Mouse (Mus musculus) forebrain, embryonic 16.5 days (tissue): ENCODE measurements at regions not wholly inside any gene's neighbourhood (a gene's known extent, or its start where the extent isn't known, plus 50 kb on each side); places are given as distances from the start of the nearest gene placed in this dataset.

Source experiments
- ATAC-seq: fragments of 200-750 bp; cut with Nextera tagmentation; 2 replicates; pipeline ENCODE4 v1.8.0; 2017; ENCODE audit warnings: mild to moderate bottlenecking, moderate library complexity
- H3K27ac ChIP-seq: fragments of 300-500 bp; sonication (generic); 2 replicates; pipeline ENCODE4 v1.5.1; 2014; ENCODE audit warnings: low read length, control low read depth
- H3K27me3 ChIP-seq: fragments of 300-500 bp; sonication (generic); replicated peaks from 2 replicates; pipeline ENCODE4 v1.6.1; 2014; ENCODE audit warnings: low read length; ENCODE audit not compliant: control insufficient read depth, insufficient read depth
- H3K36me3 ChIP-seq: fragments of 300-500 bp; sonication (generic); 2 replicates; pipeline ENCODE4 v1.6.1; 2014; ENCODE audit not compliant: control insufficient read depth, insufficient read depth
- H3K4me1 ChIP-seq: fragments of 300-500 bp; sonication (generic); replicated peaks from 2 replicates; pipeline ENCODE4 v1.6.1; 2014; ENCODE audit warnings: low read length; ENCODE audit not compliant: control insufficient read depth, insufficient read depth
- H3K4me2 ChIP-seq: fragments of 300-500 bp; sonication (generic); 2 replicates; pipeline ENCODE4 v1.6.1; 2014; ENCODE audit warnings: mild to moderate bottlenecking, low read length, control low read depth
- H3K4me3 ChIP-seq: fragments of 300-500 bp; sonication (generic); replicated peaks from 2 replicates; pipeline ENCODE4 v1.5.1; 2014; ENCODE audit warnings: mild to moderate bottlenecking, low read length, control low read depth
- H3K9ac ChIP-seq: fragments of 300-500 bp; sonication (generic); replicated peaks from 2 replicates; pipeline ENCODE4 v1.6.1; 2014; ENCODE audit warnings: low read depth, low read length, control low read depth
- H3K9me3 ChIP-seq: fragments of 300-500 bp; sonication (generic); 2 replicates; pipeline ENCODE4 v1.6.1; 2016; ENCODE audit warnings: low read length; ENCODE audit not compliant: control insufficient read depth
- WGBS: fragments of 180-500 bp; shearing (Covaris S2); extraction: QIAGEN DNeasy Blood & Tissue Kit; methylation state at CpG from one replicate; pipeline ENCODE4 v1.1.7; 2014; 5-methylcytosine and 5-hydroxymethylcytosine counted together

GRCm38 (mm10) chr13:102566846-102567572 is 126.3 kb upstream of the Cd180 start:
- Histone ChIP-seq H3K4me1 (no peaks in the 10 kb centered on the region), H3K4me3 (no peak overlapping the region), H3K9ac (no peak overlapping the region), H3K27me3 (no peaks in the 10 kb centered on the region), H3K27ac (no peak overlapping the region), H3K4me2 (no peak overlapping the region), H3K9me3 (no peaks in the 10 kb centered on the region), H3K36me3 (no peaks in the 10 kb centered on the region)
- ATAC-seq: no peak
- WGBS: 73% methylated on average over 3 of the region's 3 CpGs

DNA sequence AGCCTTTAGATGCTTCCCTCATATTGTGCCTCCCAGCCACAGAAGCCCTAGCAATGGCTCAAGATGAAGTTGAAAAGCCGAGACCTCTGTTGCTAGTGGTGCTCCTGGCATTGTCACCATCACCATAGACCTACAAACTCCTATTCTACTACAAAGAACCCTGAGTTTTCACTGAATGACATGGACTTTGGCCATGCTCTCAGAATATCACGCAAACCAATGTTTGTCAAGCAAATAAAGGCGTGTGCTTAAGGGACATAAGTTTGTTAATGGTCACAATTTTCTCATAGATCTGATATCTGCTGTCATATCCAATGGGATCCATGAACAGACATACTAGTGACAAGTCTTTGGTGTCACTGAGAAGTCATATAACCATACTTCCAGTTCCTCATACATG is 123.8 kb upstream of the Cd180 start:
- Histone ChIP-seq H3K4me1 (no peaks in the 10 kb centered on the region; the same call in 1 of the 2 replicates), H3K4me3 (no peak overlapping the region), H3K27ac (no peak overlapping the region), H3K9ac (no peak overlapping the region), H3K9me3 (no peaks in the 10 kb centered on the region), H3K27me3 (no peaks in the 10 kb centered on the region), H3K36me3 (no peaks in the 10 kb centered on the region), H3K4me2 (no peak overlapping the region)
- WGBS: 84% methylated on average over 3 of the region's 3 CpGs
- ATAC-seq: no peak

DNA sequence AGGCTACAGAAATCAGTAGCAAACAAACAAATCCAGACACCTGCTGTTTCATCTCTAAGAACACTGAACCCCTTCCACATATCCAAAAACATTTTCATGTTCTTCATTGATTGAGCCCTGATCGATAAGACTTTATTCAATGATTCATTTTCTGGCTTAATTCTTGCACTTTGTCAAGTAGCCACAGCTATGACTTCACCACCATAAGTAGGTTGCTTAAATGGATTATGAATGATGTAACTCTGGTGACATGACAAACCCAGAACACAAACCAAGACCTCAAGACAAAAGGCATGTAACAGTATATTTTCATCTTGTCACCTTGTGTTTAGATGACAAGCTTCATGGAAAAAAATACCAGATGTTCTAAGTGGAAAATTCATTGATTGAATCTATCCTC is 123.1 kb upstream of the Cd180 start:
- ATAC-seq: no peak
- WGBS: 98% methylated on average over 1 of the region's 1 CpGs
- H3K9ac ChIP-seq: no peak overlapping the region
- H3K9me3 ChIP-seq: no peaks in the 10 kb centered on the region
- no peak overlapping the region for H3K27ac ChIP-seq
- H3K4me1 ChIP-seq: no peaks in the 10 kb centered on the region; the same call in 1 of the 2 replicates
- H3K4me2 ChIP-seq: no peak overlapping the region
- H3K27me3 ChIP-seq: no peaks in the 10 kb centered on the region
- no peak overlapping the region for H3K4me3 ChIP-seq
- no peaks in the 10 kb centered on the region for H3K36me3 ChIP-seq

DNA sequence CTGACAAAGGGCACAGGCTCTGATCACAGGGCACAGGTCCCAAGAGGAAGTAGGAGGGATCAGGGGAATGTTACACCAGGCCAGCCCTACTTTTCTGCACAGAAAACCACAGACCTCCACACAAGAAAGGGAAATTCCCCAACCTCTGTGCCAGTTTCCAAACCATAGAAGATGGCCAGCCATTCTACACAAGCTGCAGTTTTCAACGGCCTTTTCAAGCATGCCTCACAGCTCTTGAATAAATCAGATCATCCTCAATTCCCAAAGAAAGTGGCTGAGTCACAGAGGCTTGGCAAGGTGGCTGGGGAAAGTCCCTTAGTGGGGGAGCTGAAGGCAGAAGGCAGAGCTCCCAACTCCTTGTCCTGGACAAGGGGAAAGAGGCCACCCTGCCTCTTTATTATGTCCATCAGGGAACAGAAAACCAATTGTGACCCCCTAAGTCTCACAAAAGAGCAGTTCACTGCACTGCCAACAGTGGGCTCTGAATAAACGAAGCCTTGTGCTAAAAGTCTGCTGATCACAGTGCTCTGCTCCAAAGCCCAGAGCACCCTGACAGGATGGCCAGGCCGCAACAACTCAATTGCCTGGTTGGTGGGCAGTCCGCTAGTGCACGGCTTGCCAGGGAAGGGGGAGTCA is 120.0 kb upstream of the Cd180 start:
- H3K27ac ChIP-seq: no peak overlapping the region
- 39% methylated on average over 5 of the region's 5 CpGs for WGBS

DNA sequence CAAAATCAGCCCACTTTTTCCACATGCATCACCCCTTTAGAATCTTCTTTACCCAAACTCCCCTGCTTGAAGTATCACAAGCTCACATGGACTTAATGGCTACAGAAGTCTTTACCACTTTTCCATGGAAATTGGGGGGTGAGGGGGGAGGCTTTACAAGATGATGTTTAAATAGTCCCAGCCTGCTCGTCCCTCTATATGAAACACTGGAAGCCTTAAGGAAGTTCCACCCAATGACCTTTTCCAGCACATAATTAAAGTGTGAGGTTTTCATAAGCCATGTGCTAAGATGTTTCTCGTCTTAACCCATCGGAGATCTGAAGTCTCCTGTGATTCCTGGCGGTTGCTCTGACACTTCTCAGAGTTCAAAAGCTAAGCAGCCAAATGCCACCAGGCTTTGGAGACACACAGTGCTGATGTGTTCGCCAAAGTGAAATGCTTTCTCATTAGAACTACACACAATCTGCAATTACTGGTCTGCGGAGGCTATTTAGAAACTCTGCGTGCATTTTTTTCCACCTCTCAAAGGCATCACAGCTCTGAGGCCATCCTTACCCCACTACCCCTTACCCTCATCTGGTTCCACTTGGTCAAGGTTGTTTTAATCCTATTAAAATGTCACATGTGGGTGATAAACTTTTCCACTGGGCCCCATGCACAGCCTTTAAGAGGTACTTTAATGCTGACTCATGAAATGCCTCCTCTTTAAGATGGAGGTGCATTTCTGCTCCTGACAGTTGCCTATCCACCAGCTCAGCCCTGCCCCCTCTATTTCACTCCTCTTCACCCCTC is 116.3 kb upstream of the Cd180 start:
- WGBS: 80% methylated on average over 7 of the region's 7 CpGs
- ATAC-seq: no peak

More for the DNA sequence above, 120.0 kb upstream of the Cd180 start:
- Histone ChIP-seq H3K4me3 (no peak overlapping the region), H3K36me3 (no peaks in the 10 kb centered on the region), H3K27me3 (no peaks in the 10 kb centered on the region), H3K9me3 (no peaks in the 10 kb centered on the region), H3K4me2 (no peak overlapping the region), H3K9ac (no peak overlapping the region), H3K4me1 (no peaks in the 10 kb centered on the region; the same call in 1 of the 2 replicates)
- peak; percentile 89 for ATAC-seq

GRCm38 (mm10) chr13:102578811-102579210 is 114.5 kb upstream of the Cd180 start:
- no peak for ATAC-seq
- H3K27me3 ChIP-seq: no peaks in the 10 kb centered on the region
- H3K27ac ChIP-seq: no peak overlapping the region
- no peak overlapping the region for H3K9ac ChIP-seq
- H3K4me2 ChIP-seq: no peak overlapping the region
- H3K4me3 ChIP-seq: no peak overlapping the region
- no peaks in the 10 kb centered on the region for H3K36me3 ChIP-seq
- no peaks in the 10 kb centered on the region for H3K9me3 ChIP-seq
- H3K4me1 ChIP-seq: no peaks in the 10 kb centered on the region
- 70% methylated on average over 2 of the region's 2 CpGs for WGBS

More for the DNA sequence above, 116.3 kb upstream of the Cd180 start:
- H3K27ac ChIP-seq: no peak overlapping the region
- no peaks in the 10 kb centered on the region for H3K27me3 ChIP-seq
- H3K36me3 ChIP-seq: no peaks in the 10 kb centered on the region
- no peak overlapping the region for H3K4me2 ChIP-seq
- no peaks in the 10 kb centered on the region; the same call in 1 of the 2 replicates for H3K4me1 ChIP-seq
- H3K9ac ChIP-seq: no peak overlapping the region
- no peaks in the 10 kb centered on the region for H3K9me3 ChIP-seq
- no peak overlapping the region for H3K4me3 ChIP-seq

DNA sequence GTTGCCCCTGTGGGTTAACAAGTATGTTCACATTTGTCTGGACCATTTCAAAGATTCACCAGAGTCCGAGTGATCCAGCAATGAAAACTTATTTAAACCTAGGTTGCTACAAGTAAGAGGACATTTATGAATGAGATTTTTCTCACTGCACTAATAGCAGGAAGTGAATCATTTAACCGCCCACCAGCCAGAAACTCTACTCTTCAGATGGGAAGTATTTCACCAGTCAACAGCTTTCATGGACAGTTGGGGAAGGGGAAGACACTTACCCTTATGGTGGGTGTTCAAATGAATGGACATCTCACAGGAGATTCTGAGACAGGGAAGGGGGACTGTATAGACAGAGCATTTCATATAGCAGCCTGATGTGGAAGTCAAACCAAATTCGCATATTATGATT is 113.7 kb upstream of the Cd180 start:
- WGBS: 95% methylated on average over 3 of the region's 3 CpGs
- H3K9ac ChIP-seq: no peak overlapping the region
- no peak for ATAC-seq
- H3K27ac ChIP-seq: no peak overlapping the region
- no peak overlapping the region for H3K4me2 ChIP-seq
- H3K4me1 ChIP-seq: no peaks in the 10 kb centered on the region
- no peak overlapping the region for H3K4me3 ChIP-seq
- H3K9me3 ChIP-seq: no peaks in the 10 kb centered on the region
- no peaks in the 10 kb centered on the region for H3K27me3 ChIP-seq
- no peaks in the 10 kb centered on the region for H3K36me3 ChIP-seq

DNA sequence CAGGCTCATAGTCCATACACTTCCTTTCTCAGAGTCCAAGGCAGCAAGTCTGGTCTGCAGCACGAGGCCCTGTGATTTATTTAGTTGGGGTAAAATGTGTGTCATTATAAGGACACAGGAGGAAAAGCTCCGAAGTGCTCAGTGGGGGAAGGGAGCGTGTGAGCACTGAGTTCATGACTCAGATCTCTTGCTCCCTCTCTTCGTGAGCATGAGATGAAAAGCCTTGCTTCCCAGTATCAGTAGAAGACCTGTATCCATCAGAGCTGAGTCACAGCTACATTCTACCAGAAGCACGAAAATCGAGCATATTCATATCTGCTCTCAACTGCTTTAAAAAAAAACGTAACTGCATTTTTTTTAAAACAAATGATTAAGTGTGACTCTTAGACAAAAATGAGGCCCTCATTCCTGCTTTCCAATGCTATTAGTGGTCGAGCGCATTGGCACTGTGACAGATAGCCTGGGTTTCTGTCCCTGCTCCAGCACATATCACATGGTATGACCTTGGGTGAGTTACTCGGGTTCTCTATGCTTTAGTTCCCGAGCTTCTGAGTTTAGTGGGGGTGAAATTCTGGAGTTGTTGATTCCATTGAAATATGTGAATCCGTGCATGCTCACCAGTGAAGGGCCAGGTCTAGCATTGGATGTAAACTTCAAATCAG is 109.2 kb upstream of the Cd180 start:
- Histone ChIP-seq H3K27ac (no peak overlapping the region), H3K4me2 (no peak overlapping the region), H3K4me1 (no peaks in the 10 kb centered on the region), H3K36me3 (no peaks in the 10 kb centered on the region), H3K27me3 (no peaks in the 10 kb centered on the region), H3K4me3 (no peak overlapping the region), H3K9me3 (no peaks in the 10 kb centered on the region), H3K9ac (no peak overlapping the region)
- ATAC-seq: no peak
- WGBS: 82% methylated on average over 12 of the region's 12 CpGs

DNA sequence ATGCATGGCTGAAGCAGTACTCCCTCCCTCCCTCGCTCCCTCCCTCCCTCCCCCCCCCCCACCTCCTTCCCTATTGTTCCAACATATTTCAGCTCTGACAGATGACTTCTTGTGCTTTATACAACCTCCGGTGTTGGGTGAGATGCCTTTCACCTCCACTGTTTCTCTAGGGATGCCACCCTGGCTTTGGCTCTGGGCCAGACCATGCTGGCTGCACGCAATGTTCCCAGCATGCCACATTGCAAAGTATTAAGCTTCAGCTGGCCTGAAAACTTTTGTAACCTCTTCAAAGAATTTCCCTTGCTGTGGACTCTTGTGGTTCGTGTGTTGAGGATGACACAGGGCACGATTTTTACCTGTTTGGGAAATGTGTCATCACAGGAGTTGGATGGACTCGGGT is 107.1 kb upstream of the Cd180 start:
- peaks cover 6% of the 10 kb centered on the region; the same call in 1 of the 2 replicates for H3K4me1 ChIP-seq
- H3K4me2 ChIP-seq: no peak overlapping the region
- H3K27me3 ChIP-seq: no peaks in the 10 kb centered on the region
- no peak overlapping the region for H3K9ac ChIP-seq
- H3K9me3 ChIP-seq: no peaks in the 10 kb centered on the region
- H3K36me3 ChIP-seq: no peaks in the 10 kb centered on the region
- H3K27ac ChIP-seq: no peak overlapping the region
- H3K4me3 ChIP-seq: no peak overlapping the region
- no peak for ATAC-seq
- WGBS: 57% methylated on average over 6 of the region's 6 CpGs
